Mouse (Mus musculus) WW6 (cell line): ENCODE measurements at regions not wholly inside any gene's neighbourhood (a gene's known extent, or its start where the extent isn't known, plus 50 kb on each side); places are given as distances from the start of the nearest gene placed in this dataset.

Source experiments
- DNase-seq: peaks from one replicate; pipeline ENCODE4 v3.0.0-alpha.2; 2013; ENCODE audit warnings: low read depth, low spot score

DNA sequence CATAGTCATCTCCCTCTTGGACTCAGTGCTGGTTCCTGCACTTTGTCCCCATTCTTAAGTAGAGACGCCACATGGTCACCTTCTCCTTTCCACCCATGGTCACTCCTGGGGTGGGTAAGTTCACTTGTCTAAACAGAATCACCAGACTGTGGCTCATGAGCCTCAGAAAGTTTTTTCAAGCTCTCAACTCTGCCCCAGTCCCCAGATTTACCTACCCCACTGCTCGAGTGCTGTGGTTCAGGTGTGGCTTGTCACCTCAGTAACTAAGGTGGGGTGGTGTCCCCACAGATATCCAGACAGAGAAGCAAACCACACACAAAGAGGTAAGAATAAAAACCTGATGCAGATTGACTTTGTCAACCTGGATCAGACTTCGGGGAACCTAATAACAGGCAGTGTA lies 87.6 kb downstream of the Rpl10-ps3 start:
- DNase-seq, result no peak

DNA sequence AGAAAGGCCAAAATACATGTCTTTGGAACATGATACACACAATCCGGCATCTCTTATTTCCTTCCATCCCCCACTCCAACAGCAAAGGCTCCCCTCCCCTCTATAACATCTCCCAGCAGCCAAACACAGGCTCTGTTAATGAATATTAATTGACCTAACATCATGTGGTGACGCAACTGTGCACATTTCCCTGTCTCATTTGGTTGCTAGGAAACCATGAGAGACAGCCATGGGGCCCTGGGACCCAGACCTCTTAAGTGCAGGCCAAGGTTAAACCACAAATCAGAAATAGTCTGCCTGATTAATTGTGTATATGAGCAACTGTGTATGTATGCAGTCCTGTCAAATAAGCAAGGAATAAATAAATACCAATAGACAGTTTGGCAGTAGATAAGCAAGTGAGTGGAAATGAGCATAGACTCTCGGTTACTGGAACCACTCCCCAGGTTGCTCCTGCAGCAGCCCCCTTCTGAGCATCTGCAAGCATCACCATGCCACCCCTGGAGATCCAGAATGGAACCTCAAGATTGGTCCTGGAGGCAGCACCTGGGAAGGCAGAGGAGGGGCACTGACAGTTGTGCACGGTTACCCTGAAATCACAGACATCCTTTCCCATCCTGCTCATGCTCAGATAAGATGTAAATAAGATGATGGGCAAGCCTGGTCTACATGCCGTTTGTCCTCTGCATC lies 99.6 kb downstream of the Rpl10-ps3 start:
- DNase-seq, result no peak

DNA sequence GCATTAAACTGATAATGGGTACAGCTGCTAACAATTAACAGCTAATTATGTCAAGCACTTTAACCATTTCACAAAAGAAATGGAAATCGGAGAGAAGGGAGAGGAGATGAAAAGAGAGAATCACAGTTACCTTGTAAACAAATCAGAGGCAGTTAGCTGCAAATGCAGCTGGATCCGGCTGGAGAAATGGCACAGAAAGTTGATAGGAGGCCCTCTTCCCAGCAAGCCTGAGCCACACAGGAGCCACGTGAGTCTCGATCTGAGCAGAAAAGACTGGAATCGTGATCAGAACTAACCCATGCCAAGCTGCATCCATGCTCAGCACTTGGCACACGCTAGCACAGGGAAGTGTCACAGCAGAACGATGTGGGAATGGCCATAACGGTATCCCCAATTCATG lies 103.8 kb downstream of the Rpl10-ps3 start:
- DNase-seq, result no peak

DNA sequence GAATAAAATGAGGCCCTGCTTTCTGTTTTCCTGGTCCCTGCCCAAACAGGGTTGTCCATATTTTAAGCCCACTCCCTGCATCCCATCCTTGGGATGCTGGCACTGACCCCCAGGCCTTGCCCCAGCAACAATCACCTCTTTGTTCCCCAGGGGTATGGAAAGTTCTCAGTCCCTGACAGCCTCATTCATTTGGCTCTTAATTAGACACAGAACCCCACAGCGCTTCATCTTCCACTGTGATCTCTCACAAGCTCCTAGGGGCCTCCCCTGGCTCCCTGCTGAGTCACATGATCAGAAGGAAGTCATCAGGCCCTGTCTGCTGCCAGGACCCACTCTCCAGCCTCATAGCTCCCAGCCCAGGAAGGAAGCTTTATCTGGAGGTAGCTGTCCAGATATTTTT lies 108.9 kb downstream of the Rpl10-ps3 start:
- DNase-seq, result no peak

- DNase-seq, result no peak
Measured at GRCm38 (mm10) chr9:50234655-50235054, 110.1 kb downstream of the Rpl10-ps3 start.

DNA sequence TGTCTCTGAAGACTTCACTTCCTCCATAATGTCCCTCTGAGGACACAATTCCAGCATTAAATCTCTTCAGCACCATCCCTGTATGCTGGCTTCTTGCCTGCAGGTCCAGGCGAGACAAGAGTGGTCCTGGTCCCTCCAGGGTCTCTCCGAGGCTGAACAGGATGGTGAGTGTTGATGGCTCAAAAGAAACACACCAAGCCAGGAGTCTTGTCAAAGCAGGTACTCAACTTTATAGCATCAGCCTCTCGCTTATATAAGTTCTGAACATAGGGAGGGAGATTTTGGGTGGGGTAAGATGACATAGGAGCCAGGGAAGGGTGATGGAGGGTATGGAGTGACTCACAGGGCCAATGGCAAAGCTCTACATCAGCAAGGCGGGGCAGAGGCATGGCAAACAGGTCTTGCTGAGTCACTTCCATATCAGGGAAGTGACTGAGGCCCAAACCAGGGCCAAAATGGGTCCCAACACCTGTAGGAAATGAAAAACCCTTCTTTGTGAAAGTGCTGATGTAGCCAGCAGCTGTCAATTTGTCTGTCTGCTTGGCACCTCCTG lies 111.7 kb downstream of the Rpl10-ps3 start:
- no peak for DNase-seq

- DNase-seq, result no peak
Measured at GRCm38 (mm10) chr9:50210481-50210880, 134.3 kb downstream of the Rpl10-ps3 start.

- DNase-seq, result no peak
Measured at GRCm38 (mm10) chr9:50199422-50200218, 145.1 kb downstream of the Rpl10-ps3 start.

DNA sequence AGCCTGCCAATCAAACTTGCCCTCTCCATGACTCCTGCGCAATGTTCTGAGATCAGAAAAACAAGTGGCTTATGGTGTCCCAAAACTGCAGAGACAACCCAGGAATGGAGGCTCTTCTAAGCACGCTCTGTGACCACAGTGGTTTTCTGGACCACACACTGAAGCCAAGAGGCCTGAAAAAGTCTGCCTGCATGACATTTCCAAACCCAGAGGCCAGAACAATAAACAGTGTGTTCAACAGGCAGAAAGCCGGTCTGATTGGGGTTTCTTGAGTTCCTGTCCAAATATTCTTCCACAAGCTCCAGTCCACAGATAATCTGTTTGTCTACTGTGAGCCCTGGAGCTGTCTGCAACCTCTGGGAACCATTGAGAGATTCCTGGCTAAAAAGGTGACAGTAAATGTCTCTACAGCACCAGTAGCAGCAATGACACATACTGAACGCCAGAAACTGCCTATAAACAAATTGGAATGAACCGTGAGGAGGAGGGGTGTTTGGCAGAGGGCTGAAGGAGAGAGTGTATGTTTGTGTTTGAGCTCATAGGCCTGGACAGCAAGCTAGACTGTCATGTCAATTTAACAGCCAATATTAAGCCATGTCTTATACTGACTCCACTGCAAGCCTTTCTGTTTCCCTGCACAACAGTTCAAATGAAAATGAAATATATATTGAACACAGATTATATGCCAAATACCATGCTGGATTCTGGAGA lies 152.2 kb downstream of the Rpl10-ps3 start:
- DNase-seq, result no peak

GRCm38 (mm10) chr9:50191136-50191535 lies 153.6 kb downstream of the Rpl10-ps3 start:
- DNase-seq, result no peak

DNA sequence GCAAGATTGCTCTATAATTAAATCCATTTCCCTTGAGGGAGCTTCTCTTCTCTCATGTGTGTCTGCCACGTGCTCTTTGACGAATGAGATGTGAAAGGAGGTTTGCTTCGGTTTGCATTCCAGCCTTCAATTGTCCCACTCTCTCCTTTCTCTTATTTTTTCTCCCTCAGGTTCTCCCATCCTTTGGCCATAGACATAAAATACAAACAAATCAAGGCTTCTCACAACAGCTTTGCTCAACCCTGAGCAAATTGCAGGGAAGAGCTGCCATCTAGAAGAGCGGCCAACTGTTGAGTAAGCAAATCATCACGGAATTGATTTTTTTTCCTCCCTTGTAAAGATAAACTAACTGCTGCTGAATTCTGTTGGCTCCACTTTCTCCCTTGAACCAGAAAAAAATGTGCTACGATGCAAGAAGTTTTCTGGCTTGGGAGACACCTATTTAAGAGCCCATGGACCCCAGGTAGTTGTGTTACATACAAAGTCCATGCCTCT lies 156.1 kb downstream of the Rpl10-ps3 start:
- no peak for DNase-seq

DNA sequence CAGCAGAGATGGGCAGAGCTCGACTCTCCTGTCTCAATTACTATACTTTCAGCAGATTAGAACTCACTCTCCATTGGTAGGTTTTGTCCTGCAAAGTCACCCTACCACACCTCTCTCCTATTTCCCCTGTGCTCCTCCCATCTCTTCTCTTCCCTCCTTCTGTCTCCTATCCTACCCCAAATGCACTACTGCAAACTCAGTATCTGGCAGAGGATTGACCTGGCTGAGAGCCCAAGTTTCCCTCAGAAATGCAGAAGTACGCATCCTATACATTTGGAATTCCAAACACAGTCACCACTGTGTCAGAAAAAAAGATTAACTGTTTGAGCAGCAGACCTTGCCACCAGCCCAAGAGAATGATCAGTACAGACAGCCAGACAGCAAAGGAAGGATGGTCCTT lies 163.4 kb downstream of the Rpl10-ps3 start:
- no peak for DNase-seq

DNA sequence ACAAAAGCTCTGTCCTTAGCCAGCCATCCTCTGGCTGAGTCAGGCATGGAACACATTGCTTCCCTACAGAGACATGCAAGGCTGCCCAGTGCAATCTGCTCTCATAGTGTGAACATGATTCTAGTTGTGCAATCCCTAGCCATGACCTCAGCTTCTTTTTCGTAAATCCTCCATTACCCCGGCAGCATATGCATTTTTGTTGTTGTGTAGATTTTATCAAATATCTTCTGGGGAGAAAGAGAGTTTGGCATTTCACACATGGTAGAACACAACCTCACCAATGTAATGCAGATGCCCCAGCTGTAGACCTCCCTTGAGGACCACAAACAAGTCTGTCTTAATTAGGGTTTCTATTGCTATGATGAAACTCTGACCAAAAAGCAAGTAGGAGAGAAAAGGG lies 168.6 kb downstream of the Rpl10-ps3 start:
- DNase-seq, result no peak

DNA sequence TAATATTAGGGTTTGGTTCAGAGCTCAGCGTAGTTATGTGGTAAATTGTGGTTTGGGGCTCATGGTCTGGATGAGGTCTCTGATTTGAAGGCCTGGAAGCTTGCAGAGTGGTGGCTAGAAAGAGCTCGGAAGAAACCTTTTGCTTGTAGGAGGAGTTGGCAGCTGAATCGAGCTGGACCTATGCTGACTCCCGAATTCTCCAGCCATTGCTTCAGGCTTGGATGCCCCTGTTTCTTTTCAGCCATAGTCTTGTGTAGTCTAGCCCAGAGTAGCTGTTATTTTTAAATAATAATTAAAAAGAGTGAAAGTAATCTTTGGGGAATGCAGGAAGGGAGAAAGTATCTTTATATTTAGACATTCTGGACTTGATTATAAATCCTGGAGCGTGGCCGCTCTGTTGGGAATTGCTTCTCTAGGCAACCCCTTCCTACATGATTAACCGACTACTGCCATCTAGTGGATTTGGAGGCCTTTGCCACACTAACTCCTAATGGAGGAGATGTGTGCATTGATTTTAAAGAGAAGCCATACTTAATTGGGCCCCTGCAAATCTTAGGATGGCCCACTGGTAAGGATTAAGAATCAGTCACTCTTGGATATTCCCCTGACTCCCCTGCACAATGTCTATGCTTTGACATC lies 172.8 kb downstream of the Rpl10-ps3 start:
- DNase-seq, result peak; percentile 42

GRCm38 (mm10) chr9:50171164-50171563 lies 173.6 kb downstream of the Rpl10-ps3 start:
- no peak for DNase-seq

DNA sequence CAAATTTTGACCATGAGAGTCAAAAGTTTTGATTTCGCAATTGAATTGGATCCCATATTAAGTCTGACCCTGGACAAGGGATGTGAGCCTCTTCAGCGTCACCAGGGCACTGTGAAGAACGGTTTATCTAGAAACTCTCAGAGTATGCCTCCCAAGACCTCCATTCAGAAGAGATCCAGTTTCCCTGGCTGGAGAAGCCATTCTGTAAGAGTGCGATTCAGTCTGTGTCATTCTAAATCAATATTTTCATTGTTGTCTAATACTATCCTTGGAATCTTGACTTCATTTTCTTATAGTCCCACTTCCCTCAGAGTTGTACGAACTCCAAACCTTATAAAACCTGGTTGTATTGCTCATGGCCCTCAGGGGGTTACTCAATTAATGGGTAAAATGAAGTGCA lies 174.1 kb downstream of the Rpl10-ps3 start:
- DNase-seq, result no peak

- DNase-seq, result no peak
Measured at GRCm38 (mm10) chr9:50154618-50155017, 190.2 kb downstream of the Rpl10-ps3 start.

- DNase-seq, result no peak
Measured at GRCm38 (mm10) chr9:50150091-50150490, 194.7 kb downstream of the Rpl10-ps3 start.

DNA sequence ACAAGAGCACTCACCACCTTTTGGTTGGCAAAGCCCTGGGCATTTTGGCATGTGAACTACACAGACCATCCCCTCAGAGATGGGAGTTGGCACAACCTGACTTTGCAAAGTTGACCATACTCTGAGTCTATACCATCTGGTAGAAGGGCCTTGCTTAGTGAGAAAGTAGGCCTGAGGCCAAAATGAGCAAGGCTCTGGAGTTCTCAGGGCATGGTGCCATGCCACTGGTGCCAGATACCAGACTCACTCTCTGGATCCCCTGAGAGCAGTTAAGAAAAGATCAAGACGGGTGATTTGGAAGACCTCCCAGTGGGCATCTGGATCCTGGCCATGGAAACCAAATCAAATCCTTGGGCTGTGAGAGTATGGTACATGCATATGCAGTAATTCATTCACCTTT lies 202.0 kb downstream of the Rpl10-ps3 start:
- DNase-seq, result no peak

GRCm38 (mm10) chr9:50142091-50142490 lies 202.7 kb downstream of the Rpl10-ps3 start:
- no peak for DNase-seq

DNA sequence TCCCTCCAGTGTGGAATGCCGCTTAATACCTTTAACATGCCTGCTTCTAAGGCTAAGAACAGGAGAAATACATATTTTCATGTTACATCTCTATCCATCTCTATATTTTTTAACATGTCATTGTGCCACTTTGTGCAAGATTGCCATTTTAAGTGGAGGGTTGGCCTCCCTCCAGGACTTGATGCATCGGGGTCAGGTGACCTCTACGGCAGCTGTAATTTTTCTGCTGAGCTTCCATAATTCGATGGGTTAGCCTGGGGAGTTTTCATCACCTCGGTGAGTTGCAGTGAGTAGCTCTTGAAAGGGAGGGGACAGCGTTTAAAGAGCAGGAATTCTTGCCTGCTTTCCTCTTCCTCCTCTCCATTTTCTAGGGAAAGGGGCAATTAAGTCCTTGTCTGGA lies 203.6 kb downstream of the Rpl10-ps3 start:
- DNase-seq, result no peak
